Mouse (Mus musculus) limb, embryonic 11.5 days (tissue): ENCODE measurements around the gene Rxfp4. TPM values are rescaled to one million over a fixed set of nuclear protein-coding genes. Genes with fewer than 3 reads are reported as not detected.

Experiments
- ATAC-seq: fragments of 200-750 bp; cut with Nextera tagmentation; 2 replicates; pipeline ENCODE4 v1.8.0; 2017; ENCODE audit warnings: low read depth; ENCODE audit not compliant: insufficient number of reproducible peaks, low FRiP score, low TSS enrichment
- DNase-seq: peaks from one replicate; pipeline ENCODE4 v3.0.0-alpha.2; 2015; ENCODE audit warnings: low spot score
- H3K27ac ChIP-seq: fragments of 300-500 bp; sonication (generic); replicated peaks from 2 replicates; pipeline ENCODE4 v1.5.1; 2014; ENCODE audit warnings: low read depth, mild to moderate bottlenecking, low read length
- H3K27me3 ChIP-seq: fragments of 300-500 bp; sonication (generic); 2 replicates; pipeline ENCODE4 v1.6.1; 2014; ENCODE audit warnings: mild to moderate bottlenecking, low read length, mixed read lengths; ENCODE audit not compliant: control insufficient read depth, insufficient read depth
- H3K36me3 ChIP-seq: fragments of 300-500 bp; sonication (generic); 2 replicates; pipeline ENCODE4 v1.6.1; 2014; ENCODE audit warnings: mild to moderate bottlenecking, low read length, moderate library complexity, mixed read lengths; ENCODE audit not compliant: control insufficient read depth, insufficient read depth
- H3K4me1 ChIP-seq: fragments of 300-500 bp; sonication (generic); 2 replicates; pipeline ENCODE4 v1.6.1; 2014; ENCODE audit warnings: low read length, mixed read lengths; ENCODE audit not compliant: control insufficient read depth, insufficient read depth
- H3K4me2 ChIP-seq: fragments of 300-500 bp; sonication (generic); 2 replicates; pipeline ENCODE4 v1.6.1; 2014; ENCODE audit warnings: low read depth, mild to moderate bottlenecking, moderate library complexity; ENCODE audit not compliant: severe bottlenecking
- H3K4me3 ChIP-seq: fragments of 300-500 bp; sonication (generic); 2 replicates; pipeline ENCODE4 v1.5.1; 2014; ENCODE audit warnings: low read depth, low read length
- H3K9ac ChIP-seq: fragments of 300-500 bp; sonication (generic); 2 replicates; pipeline ENCODE4 v1.6.1; 2014; ENCODE audit warnings: mild to moderate bottlenecking, low read length
- H3K9me3 ChIP-seq: fragments of 300-500 bp; sonication (generic); 2 replicates; pipeline ENCODE4 v1.6.1; 2016; ENCODE audit warnings: low read length; ENCODE audit not compliant: control insufficient read depth
- WGBS: fragments of 180-500 bp; shearing (Covaris S2); extraction: QIAGEN DNeasy Blood & Tissue Kit; methylation state at CpG from one replicate; pipeline ENCODE4 v1.1.7; 2014; 5-methylcytosine and 5-hydroxymethylcytosine counted together
- polyA plus RNA-seq: library from polyadenylated mRNA; unstranded; fragments of >200 nt; fragmentation: Nextera tagmentation; extraction: Ambion mirVana; gene quantifications from 2 replicates; pipeline ENCODE4 v1.2.1, GENCODE M21; 2014

Gene Rxfp4
- polyA plus RNA-seq = not detected in 2 replicates

- no peak for DNase-seq
- Histone ChIP-seq H3K36me3 (peaks cover 5% of the 10 kb centered on the region), H3K4me2 (no peak within 1 kb of the TSS), H3K27ac (no peak within 1 kb of the TSS), H3K9me3 (no peaks in the 10 kb centered on the region), H3K4me1 (no peaks in the 10 kb centered on the region), H3K27me3 (no peaks in the 10 kb centered on the region), H3K4me3 (no peak within 1 kb of the TSS), H3K9ac (no peak within 1 kb of the TSS)
- 89% methylated on average over 17 of the region's 17 CpGs for WGBS
- ATAC-seq = no peak
Observed at GRCm38 (mm10) chr3:88652846-88653515, at the start of gene Rxfp4. Rxfp4 (minus strand) TSS chr3:88653142.

DNA sequence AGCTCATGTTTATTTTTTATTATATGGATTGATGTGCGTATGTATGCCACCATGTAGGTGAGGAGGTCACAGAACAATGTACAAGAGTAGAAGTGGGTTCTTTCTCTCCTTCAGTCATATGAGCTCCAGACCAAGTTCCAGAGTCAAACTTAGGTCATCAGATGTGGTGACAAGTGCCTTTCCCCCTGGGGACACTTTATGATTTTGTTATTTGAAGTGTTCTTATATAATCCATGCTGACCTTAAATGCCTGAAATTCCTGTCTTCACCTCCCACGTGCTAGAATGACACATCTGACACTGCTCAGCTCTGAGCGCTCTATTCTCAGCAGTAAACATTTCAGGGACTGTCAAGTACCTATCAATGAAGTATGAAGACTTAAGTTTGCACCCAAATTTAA, 48.3 kb upstream of the Rxfp4 start:
- Histone ChIP-seq H3K9ac (no peak overlapping the region), H3K27ac (no peak overlapping the region), H3K4me1 (no peaks in the 10 kb centered on the region), H3K4me3 (no peak overlapping the region), H3K4me2 (no peak overlapping the region), H3K9me3 (no peaks in the 10 kb centered on the region), H3K36me3 (peaks cover 44% of the 10 kb centered on the region), H3K27me3 (no peaks in the 10 kb centered on the region)
- DNase-seq (no peak), ATAC-seq (no peak)
- WGBS = 88% methylated on average over 3 of the region's 3 CpGs

- Histone ChIP-seq H3K4me2 (no peak overlapping the region), H3K9me3 (no peaks in the 10 kb centered on the region), H3K4me3 (no peak overlapping the region), H3K4me1 (no peaks in the 10 kb centered on the region), H3K27ac (no peak overlapping the region), H3K9ac (no peak overlapping the region), H3K36me3 (peaks cover 49% of the 10 kb centered on the region), H3K27me3 (no peaks in the 10 kb centered on the region)
- ATAC-seq (no peak), DNase-seq (no peak)
- WGBS = 87% methylated on average over 3 of the region's 3 CpGs
Observed at GRCm38 (mm10) chr3:88700247-88700646, 47.3 kb upstream of the Rxfp4 start.

GRCm38 (mm10) chr3:88698834-88699233, 45.9 kb upstream of the Rxfp4 start:
- no peak overlapping the region for H3K27ac ChIP-seq
- H3K4me3 ChIP-seq = no peak overlapping the region
- no peaks in the 10 kb centered on the region for H3K9me3 ChIP-seq
- 95% methylated on average over 6 of the region's 6 CpGs for WGBS
- peaks cover 54% of the 10 kb centered on the region for H3K36me3 ChIP-seq
- no peak for DNase-seq
- no peak overlapping the region for H3K4me2 ChIP-seq
- H3K9ac ChIP-seq = no peak overlapping the region
- ATAC-seq = no peak
- H3K27me3 ChIP-seq = no peaks in the 10 kb centered on the region
- H3K4me1 ChIP-seq = no peaks in the 10 kb centered on the region

DNA sequence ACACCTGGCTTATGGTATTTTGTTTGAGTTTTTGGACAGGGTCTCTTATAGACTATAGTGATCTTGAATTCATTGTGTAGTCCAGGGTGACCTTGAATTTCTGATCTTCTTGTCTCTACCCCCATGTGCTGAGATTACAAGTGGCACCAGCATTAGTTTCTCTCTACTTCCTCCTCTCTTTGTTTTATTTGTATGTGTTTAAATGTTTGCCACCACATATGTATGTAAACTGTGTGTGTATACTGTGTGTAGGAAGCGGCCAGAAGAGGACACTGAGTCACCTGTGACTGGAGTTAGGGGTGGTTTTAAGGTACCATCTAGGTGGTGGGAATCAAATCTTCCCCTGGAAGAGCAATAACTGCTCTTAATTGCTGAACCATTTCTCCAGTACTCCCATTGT, 45.1 kb upstream of the Rxfp4 start:
- 94% methylated on average over 1 of the region's 1 CpGs for WGBS
- H3K9me3 ChIP-seq = no peaks in the 10 kb centered on the region
- peaks cover 55% of the 10 kb centered on the region for H3K36me3 ChIP-seq

DNA sequence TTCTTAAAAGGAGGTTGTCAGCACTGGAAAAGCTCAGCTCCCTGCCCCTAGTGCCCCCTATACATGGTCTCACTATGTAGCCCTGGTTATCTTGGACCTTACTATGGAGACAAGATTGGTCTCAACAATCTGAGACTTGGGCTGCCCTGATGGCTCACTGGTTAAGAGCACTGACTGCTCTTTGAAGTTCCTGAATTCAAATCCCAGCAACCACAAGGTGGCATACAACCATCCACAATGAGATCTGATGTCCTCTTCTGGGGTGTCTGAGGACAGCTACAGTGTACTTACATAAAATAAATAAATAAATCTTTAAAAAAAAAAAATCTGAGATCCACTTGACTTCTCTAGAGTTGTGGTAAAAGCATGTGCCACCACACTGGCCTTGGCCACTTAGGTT, 42.6 kb upstream of the Rxfp4 start:
- Histone ChIP-seq H3K36me3 (peaks cover 62% of the 10 kb centered on the region), H3K4me3 (no peak overlapping the region), H3K4me2 (no peak overlapping the region), H3K27me3 (no peaks in the 10 kb centered on the region), H3K9me3 (no peaks in the 10 kb centered on the region), H3K4me1 (no peaks in the 10 kb centered on the region), H3K9ac (no peak overlapping the region), H3K27ac (no peak overlapping the region)
- DNase-seq (no peak), ATAC-seq (no peak)

More for the DNA sequence above, 45.1 kb upstream of the Rxfp4 start:
- Histone ChIP-seq H3K9ac (no peak overlapping the region), H3K27me3 (no peaks in the 10 kb centered on the region), H3K27ac (no peak overlapping the region), H3K4me2 (no peak overlapping the region), H3K4me3 (no peak overlapping the region), H3K4me1 (no peaks in the 10 kb centered on the region)
- DNase-seq (no peak), ATAC-seq (no peak)

DNA sequence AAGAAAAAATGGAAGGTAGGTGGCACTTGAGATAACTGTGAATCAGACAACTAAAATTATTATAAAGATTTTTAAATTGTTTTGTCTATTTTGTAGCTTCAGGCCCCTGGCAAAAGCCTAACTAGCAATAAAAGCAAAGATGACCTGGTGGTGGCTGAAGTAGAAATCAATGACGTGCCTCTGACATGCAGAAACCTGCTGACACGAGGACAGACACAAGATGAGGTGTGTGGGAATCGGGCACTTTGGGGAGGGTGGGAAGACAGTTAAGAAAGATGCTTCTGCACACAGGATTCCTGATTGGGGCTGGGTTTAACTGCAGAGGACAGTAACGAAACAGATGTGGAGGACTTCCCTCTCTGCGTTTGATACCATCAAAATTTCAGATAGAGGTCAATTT, 36.1 kb upstream of the Rxfp4 start:
- H3K4me1 ChIP-seq = peaks cover 5% of the 10 kb centered on the region; the same call in 1 of the 2 replicates
- no peaks in the 10 kb centered on the region for H3K27me3 ChIP-seq
- no peak overlapping the region for H3K9ac ChIP-seq
- no peak overlapping the region for H3K4me3 ChIP-seq
- H3K9me3 ChIP-seq = no peaks in the 10 kb centered on the region
- DNase-seq (no peak), ATAC-seq (no peak)
- H3K36me3 ChIP-seq = peaks cover 31% of the 10 kb centered on the region
- H3K4me2 ChIP-seq = no peak overlapping the region
- WGBS = 91% methylated on average over 5 of the region's 5 CpGs
- H3K27ac ChIP-seq = no peak overlapping the region

GRCm38 (mm10) chr3:88686734-88687611, 34.0 kb upstream of the Rxfp4 start:
- Histone ChIP-seq H3K4me3 (peak overlapping the region; percentile 99), H3K4me2 (peak overlapping the region; percentile 67), H3K27me3 (no peaks in the 10 kb centered on the region), H3K36me3 (peaks cover 17% of the 10 kb centered on the region), H3K4me1 (peaks cover 5% of the 10 kb centered on the region; the same call in 1 of the 2 replicates), H3K9ac (peak overlapping the region; percentile 98), H3K9me3 (no peaks in the 10 kb centered on the region), H3K27ac (no peak overlapping the region; the same call in 1 of the 2 replicates)
- 53% methylated on average over 13 of the region's 13 CpGs for WGBS
- DNase-seq (no peak), ATAC-seq (no peak)
